Mouse (Mus musculus) E14TG2a.4 (cell line): ENCODE results near the gene St8sia1.

Source experiments
- CTCF ChIP-seq: conservative IDR thresholded peaks from 2 replicates; pipeline ENCODE4 v1.5.1; 2014; ENCODE audit warnings: low read length
- NANOG ChIP-seq: IDR thresholded peaks from 2 replicates; pipeline ENCODE4 v1.6.1; 2014; ENCODE audit warnings: borderline replicate concordance, low read length, mixed read lengths

DNA sequence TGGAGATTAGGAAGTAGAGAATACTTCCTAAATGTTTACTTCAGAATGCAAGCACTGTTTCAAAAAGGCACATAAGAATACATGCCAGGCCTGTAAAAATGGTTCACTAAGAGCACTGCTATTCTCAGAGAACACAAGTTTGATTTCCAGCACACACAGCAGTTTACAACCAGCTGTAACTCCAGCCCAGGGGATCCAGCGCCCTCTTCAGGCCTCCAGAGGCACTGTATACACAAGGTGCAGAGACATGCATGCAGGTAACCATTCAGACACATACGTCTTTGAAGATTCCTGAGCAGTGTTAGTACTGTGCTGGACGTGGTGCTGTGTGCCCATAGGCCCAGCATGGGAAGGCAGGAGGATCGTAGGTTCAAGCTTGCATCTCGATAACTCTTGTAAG lies 190.7 kb downstream of the St8sia1 start:
- TF ChIP-seq CTCF = peak; percentile 83
- no peak for TF ChIP-seq NANOG
